Mouse (Mus musculus): ENCODE results near the gene Vmn1r21. TPM values are rescaled to one million over a fixed set of nuclear protein-coding genes. Genes with fewer than 3 reads are reported as not detected.

Gene Vmn1r21
- polyA plus RNA-seq, 1 experiment from 2014 or later = not detected

DNA sequence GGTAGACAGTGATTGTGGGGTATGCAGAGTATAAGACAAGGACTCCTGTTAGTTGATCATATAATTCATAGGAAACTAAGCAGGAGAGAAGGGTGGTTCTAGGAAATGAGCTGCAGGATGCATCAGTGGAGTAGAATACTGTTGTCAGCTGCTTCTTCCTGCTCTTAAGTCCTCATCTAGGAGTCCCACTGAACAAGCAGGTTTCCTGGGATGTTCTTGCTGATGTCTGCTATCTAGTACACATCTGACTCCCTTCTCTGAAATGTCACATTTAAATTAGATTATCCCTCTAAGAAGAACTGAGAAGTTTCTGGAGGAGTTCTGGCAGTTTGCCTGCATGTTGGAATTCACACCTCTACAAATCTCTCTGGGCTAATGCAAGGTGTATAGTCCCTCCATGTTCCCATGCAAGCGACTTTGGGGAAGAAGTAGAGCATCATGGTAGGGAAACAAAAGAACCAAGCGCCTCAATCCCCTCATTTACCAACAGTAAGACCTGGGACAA lies 35.7 kb downstream of the Vmn1r21 start:
- H3K27ac ChIP-seq (ENCODE audit: low read length) = no peak overlapping the region
- H3K9me3 ChIP-seq (ENCODE audit: control insufficient read depth, low read length) = no peaks in the 10 kb centered on the region
- H3K27me3 ChIP-seq (replicated peaks; ENCODE audit: control insufficient read depth, insufficient read depth, low read length) = no peaks in the 10 kb centered on the region
- no peak overlapping the region for H3K9ac ChIP-seq (replicated peaks; ENCODE audit: low read depth, low read length)
- no peak overlapping the region for H3K4me2 ChIP-seq (ENCODE audit: low read length)
- no peak overlapping the region for H3K4me3 ChIP-seq (replicated peaks; ENCODE audit: low read length)
- ATAC-seq = no peak
- no peaks in the 10 kb centered on the region for H3K4me1 ChIP-seq (replicated peaks; ENCODE audit: control insufficient read depth, insufficient read depth, low read length)
- whole genome bisulfite sequencing = 83% methylated on average over 2 of the region's 2 CpGs
- H3K36me3 ChIP-seq (ENCODE audit: control insufficient read depth, insufficient read depth) = no peaks in the 10 kb centered on the region

DNA sequence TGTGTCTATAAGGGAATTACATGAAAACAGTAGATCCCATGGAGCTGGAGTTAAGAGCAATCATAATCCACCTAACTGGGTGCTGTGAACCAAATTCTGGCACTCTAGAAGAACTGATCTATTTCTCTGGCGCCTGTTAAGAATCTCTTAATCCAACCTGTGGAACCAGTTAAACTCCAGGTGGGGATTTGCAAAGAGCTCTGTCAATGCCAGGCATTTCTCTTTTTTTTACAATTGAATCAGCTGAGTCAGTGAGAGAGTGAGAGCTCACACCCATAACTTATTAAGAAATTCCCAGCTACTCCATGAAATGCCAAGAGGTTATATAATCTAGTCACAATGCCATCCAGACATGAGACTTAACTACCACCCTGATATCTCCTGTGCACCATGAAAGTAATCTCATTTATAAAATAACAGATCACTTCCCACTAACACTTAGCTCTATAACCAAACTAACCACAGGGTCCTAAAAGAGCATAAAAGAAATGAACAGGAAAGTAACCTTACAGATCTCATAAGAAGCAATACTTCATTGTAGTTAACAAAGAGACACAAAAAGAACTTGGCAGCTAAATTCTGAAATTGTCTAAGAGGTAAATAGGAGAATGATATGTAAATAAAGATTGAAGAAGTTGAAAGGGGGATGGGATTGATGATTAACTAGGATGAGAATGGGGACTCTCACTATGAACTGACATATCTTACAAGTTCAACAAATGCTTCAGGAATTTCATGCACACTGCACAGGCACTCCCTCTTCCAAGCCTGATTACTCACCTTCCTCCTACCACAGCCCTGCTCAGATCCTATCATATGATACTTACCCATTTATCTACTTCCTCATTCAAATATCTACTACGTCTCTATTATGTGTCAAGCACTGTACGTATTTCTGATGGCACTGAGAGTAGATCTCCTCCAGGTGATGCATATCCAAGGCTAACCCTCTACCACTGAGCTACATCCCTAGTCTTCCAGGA lies 38.1 kb downstream of the Vmn1r21 start:
- Histone ChIP-seq H3K9me3 (ENCODE audit: control insufficient read depth, low read length) (0 out of 2 replicates have a peak, but pooled peaks cover 2% of the 10 kb centered on the region), H3K4me2 (ENCODE audit: low read length) (no peak overlapping the region), H3K4me1 (replicated peaks; ENCODE audit: control insufficient read depth, insufficient read depth, low read length) (no peaks in the 10 kb centered on the region), H3K4me3 (replicated peaks; ENCODE audit: low read length) (no peak overlapping the region), H3K27me3 (replicated peaks; ENCODE audit: control insufficient read depth, insufficient read depth, low read length) (no peaks in the 10 kb centered on the region), H3K27ac (ENCODE audit: low read length) (no peak overlapping the region), H3K36me3 (ENCODE audit: control insufficient read depth, insufficient read depth) (no peaks in the 10 kb centered on the region), H3K9ac (replicated peaks; ENCODE audit: low read depth, low read length) (no peak overlapping the region)
- no peak for ATAC-seq
- 91% methylated on average over 3 of the region's 3 CpGs for WGBS

DNA sequence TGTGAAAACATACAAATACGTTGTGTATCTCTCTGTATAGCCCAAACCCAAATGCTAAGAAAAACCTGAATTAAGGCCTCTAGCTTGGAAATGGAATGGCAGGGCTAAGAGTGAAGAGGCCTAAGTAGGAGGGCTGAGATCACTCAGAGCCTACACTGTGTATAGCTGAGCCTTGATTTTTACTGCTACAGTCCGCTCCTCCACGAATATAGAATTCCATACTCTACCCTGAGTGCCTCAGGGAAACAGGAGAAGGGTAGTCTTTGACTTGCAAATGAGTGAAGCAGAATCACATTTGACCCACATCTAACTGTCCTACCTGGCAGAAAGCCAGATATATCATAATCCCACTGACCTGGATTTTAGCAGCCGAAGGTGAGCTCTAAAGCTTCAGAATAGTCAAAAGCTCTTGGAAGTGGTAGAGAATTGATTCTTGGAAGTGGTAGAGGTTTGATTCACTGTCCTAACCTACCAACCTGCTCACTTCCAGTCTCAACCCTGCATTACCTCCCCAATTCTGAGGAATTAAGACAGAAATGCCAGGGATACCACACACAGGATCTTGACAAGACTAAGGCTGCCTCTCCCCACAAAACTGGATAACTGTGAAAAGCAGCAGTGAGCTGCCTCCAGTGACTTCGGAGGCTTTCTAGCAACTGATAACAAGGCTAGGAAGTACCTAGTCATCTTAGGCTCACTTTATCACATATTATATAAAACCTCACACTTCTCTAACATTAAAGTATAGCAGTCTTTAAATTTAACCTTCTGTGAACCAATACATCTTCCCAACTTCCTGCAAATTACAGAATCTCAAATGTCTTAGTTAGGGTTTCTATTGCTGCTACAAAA lies 44.7 kb downstream of the Vmn1r21 start:
- H3K9me3 ChIP-seq (ENCODE audit: control insufficient read depth, low read length) = 0 out of 2 replicates have a peak, but pooled peaks cover 2% of the 10 kb centered on the region

GRCm38 (mm10) chr6:57803130-57803529 lies 47.0 kb downstream of the Vmn1r21 start:
- Histone ChIP-seq H3K9me3 (ENCODE audit: control insufficient read depth, low read length) (no peaks in the 10 kb centered on the region), H3K9ac (replicated peaks; ENCODE audit: low read depth, low read length) (no peak overlapping the region), H3K4me3 (replicated peaks; ENCODE audit: low read length) (no peak overlapping the region), H3K4me1 (replicated peaks; ENCODE audit: control insufficient read depth, insufficient read depth, low read length) (no peaks in the 10 kb centered on the region), H3K27ac (ENCODE audit: low read length) (no peak overlapping the region), H3K4me2 (ENCODE audit: low read length) (no peak overlapping the region), H3K27me3 (replicated peaks; ENCODE audit: control insufficient read depth, insufficient read depth, low read length) (no peaks in the 10 kb centered on the region), H3K36me3 (ENCODE audit: control insufficient read depth, insufficient read depth) (no peaks in the 10 kb centered on the region)
- WGBS = 83% methylated on average over 2 of the region's 2 CpGs
- no peak for ATAC-seq

More for the DNA sequence above, 44.7 kb downstream of the Vmn1r21 start:
- Histone ChIP-seq H3K27me3 (replicated peaks; ENCODE audit: control insufficient read depth, insufficient read depth, low read length) (no peaks in the 10 kb centered on the region), H3K36me3 (ENCODE audit: control insufficient read depth, insufficient read depth) (no peaks in the 10 kb centered on the region), H3K27ac (ENCODE audit: low read length) (no peak overlapping the region), H3K9ac (replicated peaks; ENCODE audit: low read depth, low read length) (no peak overlapping the region), H3K4me1 (replicated peaks; ENCODE audit: control insufficient read depth, insufficient read depth, low read length) (no peaks in the 10 kb centered on the region), H3K4me2 (ENCODE audit: low read length) (no peak overlapping the region), H3K4me3 (replicated peaks; ENCODE audit: low read length) (no peak overlapping the region)
- 92% methylated on average over 5 of the region's 5 CpGs for WGBS
- ATAC-seq = no peak

DNA sequence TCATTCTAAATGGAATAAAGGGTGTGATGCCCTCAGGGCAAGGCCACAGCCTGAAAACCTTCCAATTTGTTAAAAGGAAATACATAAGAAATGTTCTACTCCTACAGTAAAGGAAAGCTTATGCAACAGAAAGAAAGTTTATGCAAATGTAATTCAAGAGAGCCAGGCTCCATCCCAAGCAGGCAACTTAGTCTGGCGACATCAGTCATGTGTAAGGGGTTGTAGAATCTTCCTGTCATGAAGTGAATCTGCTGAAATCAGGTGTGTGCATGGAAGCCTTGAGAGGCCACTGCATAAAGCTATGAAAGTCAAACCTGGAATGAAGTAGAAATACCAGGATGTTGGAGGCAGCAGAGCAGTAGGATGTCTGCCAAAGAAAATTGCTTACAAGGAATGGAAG lies 51.2 kb downstream of the Vmn1r21 start:
- H3K4me1 ChIP-seq (replicated peaks; ENCODE audit: control insufficient read depth, insufficient read depth, low read length) = no peaks in the 10 kb centered on the region
- H3K27ac ChIP-seq (ENCODE audit: low read length) = no peak overlapping the region
- 85% methylated on average over 1 of the region's 1 CpGs for WGBS
- H3K4me2 ChIP-seq (ENCODE audit: low read length) = no peak overlapping the region
- no peak overlapping the region for H3K9ac ChIP-seq (replicated peaks; ENCODE audit: low read depth, low read length)
- no peak for ATAC-seq
- no peak overlapping the region for H3K4me3 ChIP-seq (replicated peaks; ENCODE audit: low read length)
- H3K9me3 ChIP-seq (ENCODE audit: control insufficient read depth, low read length) = no peaks in the 10 kb centered on the region
- no peaks in the 10 kb centered on the region for H3K27me3 ChIP-seq (replicated peaks; ENCODE audit: control insufficient read depth, insufficient read depth, low read length)
- no peaks in the 10 kb centered on the region for H3K36me3 ChIP-seq (ENCODE audit: control insufficient read depth, insufficient read depth)

DNA sequence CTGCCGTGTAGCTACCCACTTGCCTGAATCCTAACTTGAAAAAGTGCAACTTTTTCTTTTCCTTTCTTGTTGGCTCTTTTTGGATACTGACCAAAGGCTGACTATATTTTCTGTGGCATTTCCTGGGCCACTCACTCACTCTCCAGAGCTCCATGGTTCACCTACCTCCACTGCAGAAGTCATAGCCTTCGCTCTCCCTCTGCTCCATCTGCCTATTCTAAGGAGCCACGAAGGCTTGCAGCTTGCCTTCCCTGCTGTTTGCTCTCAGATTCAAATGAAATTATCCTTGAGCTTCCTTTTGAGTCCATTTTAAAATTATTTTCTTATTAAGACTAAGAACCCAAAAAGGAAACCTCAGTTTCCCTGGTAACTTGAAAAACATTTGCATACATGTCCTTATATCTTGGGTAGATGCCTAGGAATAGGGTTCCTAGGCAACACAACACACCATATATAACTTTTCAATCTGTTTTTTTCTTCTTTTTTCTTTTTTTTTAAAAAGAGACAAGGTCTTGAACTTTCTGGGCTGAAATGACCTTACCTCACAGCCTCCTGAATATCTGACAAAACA lies 53.2 kb downstream of the Vmn1r21 start:
- Histone ChIP-seq H3K9me3 (ENCODE audit: control insufficient read depth, low read length) (no peaks in the 10 kb centered on the region), H3K4me1 (replicated peaks; ENCODE audit: control insufficient read depth, insufficient read depth, low read length) (no peaks in the 10 kb centered on the region), H3K27me3 (replicated peaks; ENCODE audit: control insufficient read depth, insufficient read depth, low read length) (no peaks in the 10 kb centered on the region), H3K36me3 (ENCODE audit: control insufficient read depth, insufficient read depth) (no peaks in the 10 kb centered on the region), H3K9ac (replicated peaks; ENCODE audit: low read depth, low read length) (no peak overlapping the region), H3K27ac (ENCODE audit: low read length) (no peak overlapping the region), H3K4me2 (ENCODE audit: low read length) (no peak overlapping the region), H3K4me3 (replicated peaks; ENCODE audit: low read length) (no peak overlapping the region)
- no peak for ATAC-seq
- 90% methylated on average over 3 of the region's 3 CpGs for WGBS

DNA sequence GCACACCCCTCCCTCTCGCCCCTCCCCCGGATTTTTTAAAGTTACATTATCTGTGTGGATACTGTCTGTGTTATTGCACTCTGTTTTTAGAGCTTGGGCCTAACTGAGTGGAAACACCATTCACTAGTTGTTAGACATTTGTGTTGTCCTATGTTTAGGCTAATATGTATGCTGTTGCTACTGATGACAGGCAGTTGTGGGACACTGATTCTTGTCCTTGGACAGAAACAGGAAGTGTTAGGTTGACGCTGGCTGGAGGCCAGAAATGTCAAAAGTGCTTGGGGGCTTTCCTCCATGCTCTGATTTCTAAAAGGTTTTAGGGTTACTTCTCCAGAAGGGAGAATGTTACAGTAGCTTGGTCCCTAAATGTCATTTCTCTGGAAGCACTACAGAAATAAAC lies 54.3 kb downstream of the Vmn1r21 start:
- Histone ChIP-seq H3K4me2 (ENCODE audit: low read length) (no peak overlapping the region), H3K9me3 (ENCODE audit: control insufficient read depth, low read length) (no peaks in the 10 kb centered on the region)
- ATAC-seq = peak; percentile 47; the same call in 1 of the 2 replicates

More for the DNA sequence above, 54.3 kb downstream of the Vmn1r21 start:
- H3K9ac ChIP-seq (replicated peaks; ENCODE audit: low read depth, low read length) = no peak overlapping the region
- H3K36me3 ChIP-seq (ENCODE audit: control insufficient read depth, insufficient read depth) = no peaks in the 10 kb centered on the region
- H3K27me3 ChIP-seq (replicated peaks; ENCODE audit: control insufficient read depth, insufficient read depth, low read length) = no peaks in the 10 kb centered on the region
- H3K27ac ChIP-seq (ENCODE audit: low read length) = no peak overlapping the region
- 62% methylated on average over 3 of the region's 3 CpGs for WGBS
- H3K4me3 ChIP-seq (replicated peaks; ENCODE audit: low read length) = no peak overlapping the region
- no peaks in the 10 kb centered on the region for H3K4me1 ChIP-seq (replicated peaks; ENCODE audit: control insufficient read depth, insufficient read depth, low read length)
